Mouse (Mus musculus) CH12.LX (cell line): ENCODE results near the gene Gas7.

Experiments used
- CHD2 ChIP-seq: IDR thresholded peaks from 2 replicates; pipeline ENCODE4 v1.6.1; 2011; ENCODE audit warnings: low read length, improper control_type of control experiment
- KAT2A ChIP-seq: IDR thresholded peaks from 2 replicates; pipeline ENCODE4 v1.6.1; 2012; ENCODE audit warnings: low read length, improper control_type of control experiment, inconsistent platforms; ENCODE audit not compliant: insufficient replicate concordance
- MYC ChIP-seq: IDR thresholded peaks from 2 replicates; pipeline ENCODE4 v1.6.1; 2011; ENCODE audit warnings: low read depth, mild to moderate bottlenecking, improper control_type of control experiment, low read length
- POLR2A ChIP-seq: IDR thresholded peaks from 2 replicates; pipeline ENCODE4 v1.6.1; 2011; ENCODE audit warnings: low read depth, mild to moderate bottlenecking, improper control_type of control experiment, low read length
- UBTF ChIP-seq: IDR thresholded peaks from 2 replicates; pipeline ENCODE4 v1.6.1; 2012; ENCODE audit warnings: low read depth, mild to moderate bottlenecking, inconsistent platforms, low read length, improper control_type of control experiment, moderate library complexity
- USF1 ChIP-seq: IDR thresholded peaks from 2 replicates; pipeline ENCODE4 v1.6.1; 2014; ENCODE audit warnings: low read depth, mild to moderate bottlenecking, inconsistent platforms, low read length, improper control_type of control experiment

GRCm38 (mm10) chr11:67537353-67537752 is 82.1 kb downstream of the Gas7 start:
- TF ChIP-seq KAT2A (no peak), CHD2 (no peak; the same call in 1 of the 2 replicates), USF1 (no peak), UBTF (no peak), POLR2A (no peak), MYC (no peak)
